Mouse (Mus musculus) intestine, embryonic 14.5 days (tissue): ENCODE measurements around the gene Pwp1. TPM values are rescaled to one million over a fixed set of nuclear protein-coding genes. Genes with fewer than 3 reads are reported as not detected.

Source experiments
- ATAC-seq: fragments of 200-750 bp; cut with Nextera tagmentation; replicated peaks from 2 replicates; pipeline ENCODE4 v1.8.0; 2017; ENCODE audit warnings: low read depth, moderate number of reproducible peaks, moderate TSS enrichment, moderate library complexity; ENCODE audit not compliant: low FRiP score, low TSS enrichment
- DNase-seq: peaks from one replicate; pipeline ENCODE4 v3.0.0-alpha.2; 2018; ENCODE audit warnings: low spot score
- H3K27ac ChIP-seq: fragments of 300-500 bp; sonication (generic); 2 replicates; pipeline ENCODE4 v1.5.1; 2014; ENCODE audit warnings: low read depth, mild to moderate bottlenecking, control low read depth
- H3K27me3 ChIP-seq: fragments of 300-500 bp; sonication (generic); replicated peaks from 2 replicates; pipeline ENCODE4 v1.6.1; 2014; ENCODE audit warnings: low read length, control low read depth; ENCODE audit not compliant: control insufficient read depth, insufficient read depth
- H3K36me3 ChIP-seq: fragments of 300-500 bp; sonication (generic); 2 replicates; pipeline ENCODE4 v1.6.1; 2014; ENCODE audit warnings: low read length, control low read depth; ENCODE audit not compliant: control insufficient read depth, insufficient read depth
- H3K4me1 ChIP-seq: fragments of 300-500 bp; sonication (generic); replicated peaks from 2 replicates; pipeline ENCODE4 v1.6.1; 2014; ENCODE audit warnings: low read length, control low read depth, mixed read lengths; ENCODE audit not compliant: control insufficient read depth, insufficient read depth
- H3K4me2 ChIP-seq: fragments of 300-500 bp; sonication (generic); 2 replicates; pipeline ENCODE4 v1.6.1; 2014; ENCODE audit warnings: low read length
- H3K4me3 ChIP-seq: fragments of 300-500 bp; sonication (generic); 2 replicates; pipeline ENCODE4 v1.5.1; 2014; ENCODE audit warnings: low read depth, low read length, control low read depth, mixed read lengths
- H3K9ac ChIP-seq: fragments of 300-500 bp; sonication (generic); 2 replicates; pipeline ENCODE4 v1.6.1; 2014; ENCODE audit warnings: mild to moderate bottlenecking, low read length
- H3K9me3 ChIP-seq: fragments of 300-500 bp; sonication (generic); 2 replicates; pipeline ENCODE4 v1.6.1; 2016; ENCODE audit warnings: low read length, control low read depth; ENCODE audit not compliant: control insufficient read depth
- WGBS: fragments of 180-500 bp; shearing (Covaris S2); extraction: QIAGEN DNeasy Blood & Tissue Kit; methylation state at CpG from one replicate; pipeline ENCODE4 v1.1.7; 2014; 5-methylcytosine and 5-hydroxymethylcytosine counted together
- polyA plus RNA-seq: library from polyadenylated mRNA; unstranded; fragments of >200 nt; fragmentation: Nextera tagmentation; extraction: Ambion mirVana; gene quantifications from 2 replicates; pipeline ENCODE4 v1.2.1, GENCODE M21; 2014

Pwp1 gene
- polyA plus RNA-seq, 1 experiment from 2014 or later, result 82.1 TPM

DNA sequence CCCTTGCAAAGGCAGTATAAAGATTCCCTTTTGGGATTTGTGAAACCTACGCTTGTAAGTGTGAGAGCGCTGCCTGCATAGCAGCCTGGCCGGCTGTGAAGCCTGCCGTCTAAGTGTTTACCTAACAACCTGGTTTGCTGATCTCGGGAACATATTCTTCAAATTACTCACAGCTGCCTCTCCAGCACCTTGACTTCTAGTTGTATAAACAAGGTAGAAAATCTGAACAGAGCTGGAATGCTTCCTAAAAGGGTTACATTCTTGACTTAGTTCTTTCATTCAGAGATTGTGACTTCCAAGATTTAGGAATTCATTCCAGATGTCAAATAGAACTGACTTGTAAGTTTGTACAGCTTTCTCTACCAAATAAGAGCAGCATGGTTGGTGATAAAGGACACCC lies 46.5 kb downstream of the Pwp1 start:
- no peak for ATAC-seq
- WGBS, result 87% methylated on average over 5 of the region's 5 CpGs
- peaks cover 66% of the 10 kb centered on the region for H3K36me3 ChIP-seq

DNA sequence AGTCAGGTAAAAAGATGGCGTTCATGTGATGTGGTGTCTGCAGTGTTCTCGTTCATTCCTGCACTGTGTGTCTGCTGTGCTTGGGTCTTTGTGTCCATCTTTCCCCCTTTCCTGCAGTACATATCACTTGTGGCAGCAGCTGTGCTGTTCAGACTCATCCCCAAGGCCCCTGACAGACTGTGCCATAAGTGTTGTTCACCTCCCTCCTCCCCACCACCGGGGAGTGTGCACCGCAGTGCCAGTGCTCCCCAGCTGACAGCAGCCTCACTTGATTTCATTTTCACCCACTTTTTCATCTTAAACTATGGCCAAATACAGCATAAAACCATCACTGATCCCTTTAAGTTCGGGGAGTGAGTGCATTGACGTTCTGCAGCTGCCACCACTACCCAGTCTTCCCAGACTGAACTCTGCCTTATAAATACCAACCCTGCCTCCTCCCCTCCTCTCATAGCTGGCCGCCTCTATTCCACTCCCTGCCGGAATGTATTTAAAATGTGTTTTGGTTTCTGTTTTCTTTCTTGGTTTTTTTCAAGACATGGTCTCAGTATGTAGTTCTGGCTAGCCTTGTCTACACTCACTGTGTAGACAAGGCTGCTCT lies 50.7 kb downstream of the Pwp1 start:
- 86% methylated on average over 8 of the region's 8 CpGs for WGBS

More for the DNA sequence above, 46.5 kb downstream of the Pwp1 start:
- Histone ChIP-seq H3K27ac (no peak overlapping the region), H3K4me2 (no peak overlapping the region), H3K9me3 (no peaks in the 10 kb centered on the region), H3K27me3 (no peaks in the 10 kb centered on the region), H3K4me3 (no peak overlapping the region), H3K9ac (no peak overlapping the region), H3K4me1 (peaks cover 9% of the 10 kb centered on the region; the same call in 1 of the 2 replicates)
- DNase-seq, result no peak

DNA sequence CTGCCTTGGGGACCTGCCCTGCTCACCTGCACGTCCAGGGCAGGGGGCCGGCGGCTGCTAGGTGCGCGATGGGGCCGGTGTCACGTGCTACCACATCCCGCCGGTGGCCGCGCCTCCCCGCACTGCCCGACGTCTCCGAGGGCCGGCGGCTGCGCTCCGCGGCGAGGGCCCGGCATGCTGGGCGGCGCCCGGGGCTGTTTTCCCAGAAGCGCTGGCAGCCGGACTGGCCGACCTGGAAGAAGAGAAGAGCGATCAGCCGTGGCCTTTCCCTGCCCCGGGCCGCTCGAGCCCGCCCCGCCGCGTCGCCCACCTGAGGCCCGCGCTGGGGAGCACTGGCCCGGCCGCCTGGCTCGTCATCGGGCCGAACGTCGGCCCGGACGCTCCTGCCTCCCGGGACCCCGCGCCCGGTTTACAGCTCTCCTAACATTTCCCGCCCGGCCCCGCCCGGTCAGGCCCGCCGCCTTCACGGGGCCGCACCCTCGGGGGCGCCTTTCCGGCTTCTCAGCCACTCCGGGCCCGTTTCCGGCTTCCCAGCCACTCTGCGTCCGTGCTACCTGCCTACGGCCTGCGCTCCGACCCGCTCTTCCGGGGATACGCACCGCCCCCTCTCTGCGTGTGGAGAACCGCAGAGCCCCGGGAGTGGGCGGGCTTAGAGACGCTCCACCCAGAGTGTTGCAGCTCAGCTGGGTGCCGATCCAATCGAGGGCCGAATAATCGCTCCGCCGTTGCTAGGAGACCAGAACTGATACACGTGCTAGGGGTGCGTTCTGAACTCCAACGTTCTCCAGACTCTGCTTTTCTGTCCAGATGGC lies 87.4 kb downstream of the Pwp1 start, which contains the start of gene Prdm4:
Prdm4 (minus strand) TSS at position 645 of the 812 bp plus-strand sequence.
- under 1% methylated on average over 78 of the region's 90 CpGs for WGBS

More for the DNA sequence above, 50.7 kb downstream of the Pwp1 start:
- Histone ChIP-seq H3K4me2 (no peak overlapping the region), H3K36me3 (peaks cover 92% of the 10 kb centered on the region), H3K27me3 (no peaks in the 10 kb centered on the region), H3K9ac (no peak overlapping the region), H3K27ac (no peak overlapping the region), H3K4me3 (no peak overlapping the region), H3K4me1 (no peaks in the 10 kb centered on the region), H3K9me3 (no peaks in the 10 kb centered on the region)
- no peak for ATAC-seq
- DNase-seq, result peak; percentile 36

DNA sequence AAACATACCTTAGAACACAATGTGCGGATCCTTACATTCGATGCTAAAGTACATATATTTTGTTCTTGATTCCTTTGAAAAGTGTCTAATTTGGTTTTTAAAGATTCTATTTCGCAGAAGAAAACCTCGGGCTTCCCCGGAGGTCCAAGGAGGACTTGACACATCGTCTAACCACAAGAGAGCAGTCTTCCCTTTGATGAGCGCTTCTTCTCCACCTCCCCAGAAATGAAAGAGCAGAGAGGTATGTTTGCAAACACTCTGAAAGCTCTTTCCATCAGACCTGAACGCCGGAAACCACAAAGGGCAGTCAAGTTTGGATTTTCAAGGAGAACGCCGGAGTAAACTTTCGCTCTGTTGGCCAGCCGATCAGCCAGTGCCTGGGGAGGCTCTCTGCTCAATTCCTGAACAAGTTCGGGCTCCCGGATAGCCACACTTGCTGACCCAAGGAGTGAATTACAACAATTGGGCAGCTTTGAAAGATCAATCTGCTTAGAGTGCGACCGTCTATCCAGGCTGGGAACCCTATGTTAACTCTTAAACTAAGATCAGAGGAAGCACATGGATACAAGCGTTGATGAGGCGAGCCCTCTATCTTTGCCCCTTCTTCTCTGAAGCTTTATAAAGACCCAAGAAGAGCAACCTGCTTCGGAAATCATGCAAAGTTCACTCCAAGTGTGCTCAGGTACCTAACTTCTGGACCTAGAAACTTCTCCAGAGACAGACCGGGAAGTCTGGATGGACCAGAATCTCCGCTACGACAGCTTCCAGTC lies 98.6 kb downstream of the Pwp1 start, which contains the start of gene Ascl4:
Ascl4 (plus strand) TSS at position 6 of the 770 bp plus-strand sequence.
- Histone ChIP-seq H3K36me3 (no peaks in the 10 kb centered on the region), H3K9me3 (no peaks in the 10 kb centered on the region), H3K27me3 (peaks cover 31% of the 10 kb centered on the region), H3K9ac (peak within 1 kb of the TSS; percentile 25; the same call in 1 of the 2 replicates), H3K27ac (no peak within 1 kb of the TSS), H3K4me3 (peak within 1 kb of the TSS; percentile 34), H3K4me1 (0 out of 2 replicates have a peak, but pooled peaks cover 4% of the 10 kb centered on the region), H3K4me2 (peak within 1 kb of the TSS; percentile 85)
- ATAC-seq, result no peak
- WGBS, result 2% methylated on average over 23 of the region's 23 CpGs
- DNase-seq, result peak; percentile 74

More for the DNA sequence above, 87.4 kb downstream of the Pwp1 start, which contains the start of gene Prdm4:
- Histone ChIP-seq H3K9ac (peak within 1 kb of the TSS; percentile 88), H3K27me3 (peaks cover 5% of the 10 kb centered on the region; the same call in 1 of the 2 replicates), H3K4me1 (peaks cover 11% of the 10 kb centered on the region), H3K4me2 (peak within 1 kb of the TSS; percentile 59), H3K4me3 (peak within 1 kb of the TSS; percentile 82), H3K9me3 (no peaks in the 10 kb centered on the region), H3K36me3 (peaks cover 35% of the 10 kb centered on the region), H3K27ac (peak within 1 kb of the TSS; percentile 87)
- DNase-seq (peak; percentile 97), ATAC-seq (peak; percentile 99)

DNA sequence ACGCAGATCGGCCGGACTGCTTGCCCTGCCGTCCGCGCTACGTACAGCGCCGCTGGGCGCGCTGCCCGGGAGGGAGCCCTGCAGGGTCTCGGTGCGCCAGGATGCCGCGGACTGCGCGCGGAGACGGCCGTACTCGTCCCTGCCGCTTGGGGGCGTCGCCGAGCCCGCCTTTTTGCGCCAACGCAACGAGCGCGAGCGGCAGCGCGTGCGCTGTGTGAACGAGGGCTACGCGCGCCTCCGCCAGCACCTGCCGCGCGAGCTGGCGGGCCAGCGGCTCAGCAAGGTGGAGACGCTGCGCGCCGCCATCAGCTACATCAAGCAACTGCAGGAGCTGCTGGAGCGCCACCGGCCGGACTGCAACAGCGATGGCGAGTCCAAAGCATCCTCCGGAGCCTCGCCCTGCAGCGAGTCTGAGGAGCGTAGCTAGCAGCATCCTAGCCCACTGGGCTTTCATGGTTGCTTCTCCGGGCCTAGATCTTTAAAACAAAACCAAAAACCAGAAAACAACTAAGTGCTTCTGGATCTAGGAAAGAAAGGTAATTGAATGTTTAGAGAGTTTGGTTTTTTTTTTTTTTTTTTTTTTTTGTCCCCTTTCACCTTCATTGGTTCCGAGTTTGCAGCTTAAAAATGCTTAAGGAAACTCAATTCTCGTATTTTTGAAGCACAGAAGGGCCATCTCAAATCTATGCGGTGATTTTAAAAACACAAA lies 99.4 kb downstream of the Pwp1 start:
- 2% methylated on average over 63 of the region's 63 CpGs for WGBS
- peak overlapping the region; percentile 34 for H3K4me3 ChIP-seq
- ATAC-seq (peak; percentile 85), DNase-seq (peak; percentile 83)
- peaks cover 31% of the 10 kb centered on the region for H3K27me3 ChIP-seq
- peak overlapping the region; percentile 25 for H3K9ac ChIP-seq
- H3K36me3 ChIP-seq, result no peaks in the 10 kb centered on the region
- H3K9me3 ChIP-seq, result no peaks in the 10 kb centered on the region
- no peak overlapping the region for H3K27ac ChIP-seq
- 0 out of 2 replicates have a peak, but pooled peaks cover 4% of the 10 kb centered on the region for H3K4me1 ChIP-seq
- H3K4me2 ChIP-seq, result peak overlapping the region; percentile 85

DNA sequence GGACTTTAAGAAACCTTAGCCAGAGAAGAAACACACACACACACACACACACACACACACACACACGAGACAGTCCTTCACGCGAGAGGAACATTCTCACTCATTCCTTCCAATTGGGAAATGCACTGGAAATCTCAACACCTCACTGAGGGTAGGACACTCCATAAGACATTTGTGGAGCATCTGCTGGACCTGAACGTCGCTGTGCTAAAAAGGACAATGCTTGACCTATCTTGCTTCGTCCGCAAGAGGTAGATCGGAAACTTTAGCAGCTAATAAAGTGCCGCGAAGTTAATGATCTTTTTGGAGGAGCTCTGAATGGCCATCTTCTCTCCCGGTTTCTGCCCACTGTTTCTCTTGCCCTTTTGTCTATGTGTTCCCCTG lies 99.9 kb downstream of the Pwp1 start:
- Histone ChIP-seq H3K27ac (no peak overlapping the region), H3K4me3 (no peak overlapping the region), H3K4me1 (0 out of 2 replicates have a peak, but pooled peaks cover 4% of the 10 kb centered on the region), H3K4me2 (peak overlapping the region; percentile 85), H3K9ac (no peak overlapping the region), H3K27me3 (peaks cover 25% of the 10 kb centered on the region), H3K9me3 (no peaks in the 10 kb centered on the region), H3K36me3 (no peaks in the 10 kb centered on the region)
- 52% methylated on average over 11 of the region's 11 CpGs for WGBS
- ATAC-seq (no peak), DNase-seq (no peak)

DNA sequence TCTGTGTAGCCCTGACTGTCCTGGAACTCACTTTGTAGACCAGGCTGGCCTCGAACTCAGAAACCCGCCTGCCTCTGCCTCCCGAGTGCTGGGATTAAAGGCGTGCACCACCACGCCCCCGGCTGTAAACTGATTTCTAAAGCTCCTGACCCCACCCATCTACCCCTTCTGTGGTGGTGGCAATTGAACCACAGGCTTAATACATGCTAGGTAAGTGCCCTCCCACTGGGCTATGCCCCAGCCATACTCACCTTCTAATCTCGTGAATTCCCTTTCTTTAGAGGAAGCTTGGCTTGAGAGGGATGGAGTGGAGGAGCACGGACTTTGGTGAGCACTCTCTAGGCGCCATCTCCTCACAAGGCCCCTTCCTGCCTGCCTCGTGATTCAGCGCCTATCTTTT lies 100.7 kb downstream of the Pwp1 start:
- Histone ChIP-seq H3K9ac (no peak overlapping the region), H3K4me2 (no peak overlapping the region), H3K4me3 (no peak overlapping the region), H3K36me3 (no peaks in the 10 kb centered on the region), H3K27me3 (peaks cover 24% of the 10 kb centered on the region), H3K9me3 (no peaks in the 10 kb centered on the region), H3K27ac (no peak overlapping the region), H3K4me1 (0 out of 2 replicates have a peak, but pooled peaks cover 4% of the 10 kb centered on the region)
- ATAC-seq (no peak), DNase-seq (no peak)
- 85% methylated on average over 11 of the region's 11 CpGs for WGBS
